Mouse (Mus musculus) heart, embryonic 13.5 days (tissue): ENCODE measurements around the gene Pom121. TPM values are rescaled to one million over a fixed set of nuclear protein-coding genes. Genes with fewer than 3 reads are reported as not detected.
"Not testable (repeated sequence)": the region's sequence is repeated elsewhere in the genome, so short reads cannot be mapped to it uniquely, and the experiment has no call there.

Source experiments
- ATAC-seq: fragments of 200-750 bp; cut with Nextera tagmentation; 2 replicates; pipeline ENCODE4 v1.8.0; 2017; ENCODE audit warnings: moderate TSS enrichment; ENCODE audit not compliant: insufficient number of reproducible peaks, low FRiP score, low TSS enrichment; ENCODE audit errors: extremely low read depth
- H3K27ac ChIP-seq: fragments of 300-500 bp; sonication (generic); replicated peaks from 2 replicates; pipeline ENCODE4 v1.5.1; 2015; ENCODE audit warnings: moderate library complexity, mild to moderate bottlenecking, inconsistent platforms
- H3K27me3 ChIP-seq: fragments of 300-500 bp; sonication (generic); replicated peaks from 2 replicates; pipeline ENCODE4 v1.6.1; 2015; ENCODE audit warnings: mild to moderate bottlenecking, inconsistent platforms
- H3K36me3 ChIP-seq: fragments of 300-500 bp; sonication (generic); 2 replicates; pipeline ENCODE4 v1.6.1; 2015; ENCODE audit warnings: mild to moderate bottlenecking, inconsistent platforms
- H3K4me1 ChIP-seq: fragments of 300-500 bp; sonication (generic); 2 replicates; pipeline ENCODE4 v1.6.1; 2015; ENCODE audit warnings: inconsistent platforms
- H3K4me2 ChIP-seq: fragments of 300-500 bp; sonication (generic); 2 replicates; pipeline ENCODE4 v1.6.1; 2015; ENCODE audit warnings: inconsistent platforms, mild to moderate bottlenecking, moderate library complexity
- H3K4me3 ChIP-seq: fragments of 300-500 bp; sonication (generic); 2 replicates; pipeline ENCODE4 v1.5.1; 2015; ENCODE audit warnings: moderate library complexity, mild to moderate bottlenecking, inconsistent platforms
- H3K9ac ChIP-seq: fragments of 300-500 bp; sonication (generic); 2 replicates; pipeline ENCODE4 v1.6.1; 2015; ENCODE audit warnings: inconsistent platforms, mild to moderate bottlenecking, moderate library complexity
- H3K9me3 ChIP-seq: fragments of 300-500 bp; sonication (generic); 2 replicates; pipeline ENCODE4 v1.6.1; 2016; ENCODE audit warnings: inconsistent platforms
- WGBS: fragments of 180-500 bp; shearing (Covaris S2); methylation state at CpG from one replicate; pipeline ENCODE4 v1.1.7; 2015; ENCODE audit warnings: mixed read lengths; 5-methylcytosine and 5-hydroxymethylcytosine counted together
- polyA plus RNA-seq: library from polyadenylated mRNA; unstranded; fragments of >200 nt; fragmentation: Nextera tagmentation; extraction: Ambion mirVana; gene quantifications from 2 replicates; pipeline ENCODE4 v1.2.1, GENCODE M21; 2015

The Pom121 gene
- polyA plus RNA-seq, 1 experiment from 2014 or later = 10.0 TPM

DNA sequence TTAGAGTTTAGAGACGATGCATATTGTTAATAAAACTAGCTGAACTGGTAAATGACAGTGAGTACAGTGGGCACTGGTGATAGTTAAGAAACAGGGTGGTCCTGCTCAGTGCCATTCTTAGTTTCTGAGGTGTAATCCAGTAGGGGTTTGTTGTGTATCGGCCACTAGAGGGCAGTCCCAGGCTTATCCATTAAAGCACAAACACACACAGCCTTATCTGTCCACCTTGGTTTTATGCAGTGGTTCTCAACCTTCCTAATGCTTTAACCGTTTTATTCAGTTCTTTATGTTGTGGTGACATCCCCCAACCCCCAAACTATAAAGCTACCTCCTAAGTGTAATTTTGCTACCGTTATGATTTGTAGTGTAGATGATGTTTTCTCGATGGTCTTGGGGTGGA lies 1.5 kb upstream of the Pom121 start:
- H3K4me1 ChIP-seq = peaks cover 17% of the 10 kb centered on the region
- H3K9me3 ChIP-seq = no peaks in the 10 kb centered on the region
- no peak overlapping the region for H3K4me3 ChIP-seq
- WGBS = 43% methylated on average over 5 of the region's 5 CpGs
- peaks cover 16% of the 10 kb centered on the region for H3K36me3 ChIP-seq
- H3K9ac ChIP-seq = no peak overlapping the region
- H3K27ac ChIP-seq = no peak overlapping the region
- no peak for ATAC-seq
- H3K27me3 ChIP-seq = no peaks in the 10 kb centered on the region; the same call in 1 of the 2 replicates
- H3K4me2 ChIP-seq = no peak overlapping the region

DNA sequence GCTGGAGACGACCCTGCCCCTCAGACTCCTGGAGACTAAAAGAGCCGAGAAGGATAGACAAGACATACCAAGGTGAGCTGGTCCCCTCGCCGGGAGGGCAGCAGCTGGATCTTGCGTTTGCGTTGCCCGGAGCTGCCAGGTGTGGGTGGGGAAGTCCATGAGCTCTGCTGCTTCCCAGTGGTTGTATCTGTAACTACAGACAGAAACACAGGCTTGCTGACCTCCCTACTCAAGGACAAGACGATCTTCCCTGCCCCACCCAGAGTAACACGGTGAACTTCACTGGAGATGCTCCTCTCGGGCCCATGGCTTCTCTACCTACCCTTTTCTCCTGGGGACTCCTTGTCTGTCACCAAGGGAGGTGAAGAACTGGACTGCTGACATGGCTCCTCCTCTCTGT lies 10.6 kb downstream of the Pom121 start:
- Histone ChIP-seq H3K4me2 (no peak overlapping the region), H3K4me3 (no peak overlapping the region), H3K27ac (no peak overlapping the region), H3K9me3 (no peaks in the 10 kb centered on the region), H3K4me1 (no peaks in the 10 kb centered on the region), H3K27me3 (no peaks in the 10 kb centered on the region), H3K36me3 (peaks cover 99% of the 10 kb centered on the region), H3K9ac (no peak overlapping the region)
- no peak for ATAC-seq
- 81% methylated on average over 10 of the region's 10 CpGs for WGBS

DNA sequence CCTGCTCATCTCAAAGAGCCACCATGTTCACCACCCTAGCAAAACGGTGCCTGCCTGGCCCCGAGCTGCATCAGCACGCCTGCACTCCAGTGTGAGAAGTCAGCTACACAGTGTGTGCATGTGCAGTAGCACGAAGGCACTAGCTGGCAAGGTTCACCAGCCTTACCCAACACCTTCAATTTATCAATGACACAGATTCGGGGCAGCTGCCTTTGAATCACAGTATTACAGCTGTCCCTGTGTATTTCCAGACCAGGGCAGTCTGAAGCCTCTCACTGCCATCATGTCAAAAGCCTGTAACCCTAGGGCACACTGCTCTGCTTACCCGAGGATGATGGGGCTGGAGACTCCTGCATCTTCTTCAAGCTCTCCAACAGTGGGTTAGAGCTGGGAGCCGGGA lies 11.6 kb downstream of the Pom121 start:
- H3K4me3 ChIP-seq = no peak overlapping the region
- peaks cover 99% of the 10 kb centered on the region for H3K36me3 ChIP-seq
- H3K4me2 ChIP-seq = no peak overlapping the region
- no peak overlapping the region for H3K9ac ChIP-seq
- H3K27me3 ChIP-seq = no peaks in the 10 kb centered on the region
- WGBS = 86% methylated on average over 7 of the region's 7 CpGs
- H3K27ac ChIP-seq = no peak overlapping the region
- ATAC-seq = no peak
- no peaks in the 10 kb centered on the region for H3K4me1 ChIP-seq
- no peaks in the 10 kb centered on the region for H3K9me3 ChIP-seq

DNA sequence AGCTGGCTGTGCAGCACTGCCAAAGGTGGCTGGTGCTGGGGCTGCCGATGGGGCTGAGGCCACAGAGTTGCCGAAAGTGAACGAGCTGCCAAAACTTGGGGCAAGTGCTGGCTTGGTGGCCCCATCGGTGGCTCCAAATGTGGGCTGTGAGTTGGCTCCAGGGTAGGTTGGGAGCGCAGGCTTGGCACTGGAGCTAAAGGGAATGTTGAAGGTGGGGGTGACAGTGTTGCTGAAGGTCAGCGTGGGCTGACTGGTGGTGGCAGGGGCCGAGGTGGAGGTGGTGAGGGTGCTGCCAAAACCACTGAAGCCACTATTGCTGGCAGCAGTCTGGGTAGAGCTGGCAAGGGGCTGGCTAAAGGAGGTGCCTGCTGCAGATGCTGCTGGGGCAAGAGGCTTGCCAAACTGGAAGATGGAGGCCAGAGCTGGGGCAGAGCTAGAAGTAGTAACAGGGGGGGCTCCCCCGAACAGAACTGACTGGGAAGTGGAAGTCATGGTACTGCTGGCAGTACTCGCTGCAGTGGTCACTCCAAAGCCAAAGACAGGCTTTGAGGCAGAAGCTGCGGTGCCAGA lies 12.9 kb downstream of the Pom121 start:
- no peak overlapping the region for H3K9ac ChIP-seq
- no peak overlapping the region for H3K4me3 ChIP-seq
- no peak for ATAC-seq
- WGBS = 93% methylated on average over 10 of the region's 10 CpGs
- no peaks in the 10 kb centered on the region for H3K27me3 ChIP-seq
- peaks cover 99% of the 10 kb centered on the region for H3K36me3 ChIP-seq
- no peaks in the 10 kb centered on the region for H3K4me1 ChIP-seq
- no peaks in the 10 kb centered on the region for H3K9me3 ChIP-seq
- no peak overlapping the region for H3K27ac ChIP-seq
- no peak overlapping the region for H3K4me2 ChIP-seq

DNA sequence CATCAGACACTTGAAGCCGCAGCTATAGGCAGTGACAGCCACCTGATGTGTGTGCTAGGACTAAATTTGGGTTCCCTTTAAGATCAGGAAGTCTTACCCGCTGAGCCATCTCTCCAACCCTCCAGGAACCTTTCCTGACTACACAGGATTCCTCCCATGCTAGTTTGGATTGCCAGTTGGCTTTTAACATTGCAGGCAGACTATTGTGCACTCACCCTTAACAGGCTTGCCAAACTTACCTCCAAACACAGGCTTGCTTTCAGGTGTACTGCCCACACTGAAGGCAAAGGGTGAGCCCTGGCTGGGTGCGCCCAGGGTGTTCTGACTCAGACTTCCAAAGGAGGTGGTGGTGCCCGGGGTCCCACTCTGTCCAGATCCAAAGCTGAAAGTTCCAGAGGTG lies 13.7 kb downstream of the Pom121 start:
- Histone ChIP-seq H3K4me3 (no peak overlapping the region), H3K9ac (no peak overlapping the region), H3K36me3 (peaks cover 99% of the 10 kb centered on the region), H3K4me2 (no peak overlapping the region), H3K4me1 (no peaks in the 10 kb centered on the region), H3K9me3 (no peaks in the 10 kb centered on the region), H3K27me3 (no peaks in the 10 kb centered on the region), H3K27ac (no peak overlapping the region)
- 94% methylated on average over 4 of the region's 4 CpGs for WGBS
- no peak for ATAC-seq

DNA sequence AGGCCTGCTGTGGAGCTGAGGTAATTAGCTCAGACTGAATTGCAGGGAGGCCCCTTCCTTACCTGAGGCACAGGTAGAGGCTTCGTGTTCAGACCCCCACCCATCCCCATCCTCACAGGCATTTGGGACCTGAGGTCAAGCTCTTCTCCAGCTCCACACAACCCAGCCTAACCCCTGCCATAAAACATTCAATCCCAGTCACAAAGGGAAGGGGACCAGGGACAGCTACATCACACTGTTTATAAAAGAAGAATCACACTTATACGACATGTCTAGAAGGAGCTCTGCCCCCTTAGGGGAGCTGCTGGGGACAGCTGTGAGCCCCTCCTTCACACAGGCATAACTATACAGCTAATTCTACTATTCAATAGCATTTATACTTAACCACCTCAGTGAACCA lies 18.0 kb downstream of the Pom121 start:
- Histone ChIP-seq H3K4me1 (peaks cover 9% of the 10 kb centered on the region), H3K9ac (no peak overlapping the region), H3K36me3 (peaks cover 100% of the 10 kb centered on the region), H3K4me2 (no peak overlapping the region), H3K27ac (no peak overlapping the region), H3K9me3 (no peaks in the 10 kb centered on the region), H3K27me3 (no peaks in the 10 kb centered on the region), H3K4me3 (no peak overlapping the region)
- ATAC-seq = no peak
- 80% methylated on average over 2 of the region's 2 CpGs for WGBS

DNA sequence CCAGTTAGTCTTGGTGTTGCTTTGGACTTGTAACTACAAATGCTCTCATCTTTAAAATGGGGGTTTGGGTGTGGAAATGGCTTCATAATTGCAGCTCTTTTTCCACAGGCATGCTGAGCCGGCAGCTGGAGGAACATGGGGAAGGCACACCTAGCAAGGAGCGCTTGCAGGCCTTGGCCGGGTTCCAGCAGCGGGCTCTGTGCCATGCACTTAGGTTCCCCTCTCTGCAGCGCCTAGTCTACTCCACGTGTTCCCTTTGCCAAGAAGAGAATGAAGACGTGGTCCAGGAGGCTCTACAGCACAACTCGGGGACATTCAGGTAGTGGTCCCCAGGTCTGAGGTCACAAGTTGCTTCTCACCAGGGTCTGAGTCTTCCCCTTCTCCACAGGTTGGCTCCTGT lies 19.2 kb downstream of the Pom121 start:
- 48% methylated on average over 8 of the region's 8 CpGs for WGBS
- no peak for ATAC-seq

DNA sequence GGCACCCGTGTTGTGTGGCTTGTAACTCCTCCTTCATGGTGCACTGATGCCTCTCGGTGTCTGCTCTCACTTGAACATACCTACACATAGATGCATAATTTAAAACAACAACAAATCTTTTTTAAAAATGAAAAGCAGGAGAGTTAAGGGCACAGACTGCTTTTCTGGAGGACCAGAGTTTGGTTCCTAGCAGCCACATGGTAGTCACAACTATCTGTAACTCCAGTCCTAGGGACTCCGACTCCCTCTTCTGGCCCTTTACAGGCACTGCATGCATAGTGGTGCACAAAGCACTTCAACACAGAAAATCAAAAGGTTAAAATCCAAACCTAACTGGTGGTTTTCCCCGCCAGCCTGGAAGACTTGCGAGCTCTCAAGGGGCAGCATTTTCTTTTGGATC lies 20.7 kb downstream of the Pom121 start:
- no peaks in the 10 kb centered on the region for H3K9me3 ChIP-seq
- WGBS = 89% methylated on average over 5 of the region's 5 CpGs
- no peaks in the 10 kb centered on the region for H3K27me3 ChIP-seq
- H3K27ac ChIP-seq = no peak overlapping the region
- H3K4me3 ChIP-seq = no peak overlapping the region
- no peak overlapping the region for H3K9ac ChIP-seq
- H3K4me1 ChIP-seq = peaks cover 26% of the 10 kb centered on the region
- ATAC-seq = no peak
- peaks cover 75% of the 10 kb centered on the region for H3K36me3 ChIP-seq
- H3K4me2 ChIP-seq = no peak overlapping the region

More for the DNA sequence above, 19.2 kb downstream of the Pom121 start:
- H3K4me3 ChIP-seq = no peak overlapping the region
- H3K9ac ChIP-seq = no peak overlapping the region
- no peaks in the 10 kb centered on the region for H3K27me3 ChIP-seq
- no peak overlapping the region for H3K4me2 ChIP-seq
- H3K9me3 ChIP-seq = no peaks in the 10 kb centered on the region
- peaks cover 20% of the 10 kb centered on the region for H3K4me1 ChIP-seq
- H3K27ac ChIP-seq = no peak overlapping the region
- H3K36me3 ChIP-seq = peaks cover 90% of the 10 kb centered on the region

DNA sequence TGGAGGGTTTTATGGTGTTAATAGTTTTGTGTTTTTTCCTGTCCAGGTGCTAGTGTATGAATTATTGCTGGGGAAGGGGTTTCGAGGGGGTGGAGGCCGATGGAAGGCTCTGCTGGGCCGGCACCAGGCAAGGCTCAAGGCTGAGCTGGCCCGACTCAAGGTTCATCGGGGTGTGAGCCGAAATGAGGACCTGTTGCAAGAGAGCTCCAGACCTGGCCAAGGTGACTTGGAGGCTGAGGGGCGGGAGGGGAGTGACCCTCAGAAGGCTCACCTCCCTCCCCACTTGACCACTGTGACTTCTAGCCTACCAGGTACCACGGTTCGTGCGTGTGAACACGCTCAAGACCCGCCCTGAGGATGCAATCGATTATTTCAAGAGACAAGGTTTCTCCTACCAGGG lies 23.2 kb downstream of the Pom121 start:
- WGBS = 91% methylated on average over 13 of the region's 13 CpGs
- Histone ChIP-seq H3K36me3 (peaks cover 51% of the 10 kb centered on the region), H3K4me3 (no peak overlapping the region), H3K27ac (no peak overlapping the region), H3K4me1 (peaks cover 26% of the 10 kb centered on the region), H3K9ac (no peak overlapping the region), H3K27me3 (peaks cover 8% of the 10 kb centered on the region; the same call in 1 of the 2 replicates), H3K9me3 (no peaks in the 10 kb centered on the region), H3K4me2 (0 out of 2 replicates have a peak overlapping the region, but pooled peaks have one; percentile 86)
- no peak for ATAC-seq

DNA sequence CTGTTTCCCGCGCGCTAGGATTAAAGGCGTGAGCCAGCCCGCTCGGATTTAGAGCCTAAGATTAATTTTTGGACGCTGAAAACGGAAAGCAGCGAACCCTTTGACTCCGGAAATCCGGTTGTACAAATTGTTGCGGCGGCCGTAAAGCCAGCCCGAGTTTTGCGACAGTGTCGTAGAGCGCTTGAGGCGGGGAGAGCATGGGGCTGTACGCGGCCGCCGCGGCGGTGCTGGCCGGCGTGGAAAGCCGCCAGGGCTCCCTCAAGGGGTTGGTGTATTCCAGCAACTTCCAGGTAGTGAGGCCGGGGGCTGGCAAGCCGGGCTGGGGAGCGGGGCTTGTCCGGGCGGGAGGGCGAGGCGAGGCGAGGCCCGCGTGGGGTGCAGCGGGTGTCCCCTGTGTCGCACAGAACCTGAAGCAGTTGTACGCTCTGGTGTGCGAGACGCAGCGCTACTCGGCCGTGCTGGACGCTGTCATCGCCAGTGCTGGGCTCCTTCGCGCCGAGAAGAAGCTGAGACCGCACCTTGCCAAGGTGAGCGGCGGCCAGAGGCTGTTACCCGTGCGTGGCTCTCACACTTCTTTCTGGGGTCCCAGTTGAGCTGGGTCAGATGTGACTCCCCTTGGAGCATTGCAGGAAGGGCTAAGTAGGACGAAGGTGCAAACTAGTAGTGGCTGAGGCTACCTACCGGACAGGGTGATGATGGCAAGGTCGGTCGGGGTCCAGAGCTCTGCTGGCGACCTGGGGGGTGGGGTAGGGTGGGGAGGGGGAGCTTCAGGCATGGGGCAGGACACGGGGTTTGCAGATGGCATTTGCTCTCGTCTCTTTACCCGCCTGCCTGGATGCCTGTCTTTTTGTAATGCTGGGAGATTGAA lies 24.3 kb downstream of the Pom121 start, which contains the start of gene Nsun5:
Gene Nsun5, plus strand, starts transcription at position 167 of the 868 bp plus-strand sequence.
- H3K36me3 ChIP-seq = peaks cover 39% of the 10 kb centered on the region
- peak within 1 kb of the TSS; percentile 97 for H3K4me3 ChIP-seq
- WGBS = under 1% methylated on average over 64 of the region's 64 CpGs
- peaks cover 21% of the 10 kb centered on the region for H3K4me1 ChIP-seq
- H3K4me2 ChIP-seq = peak within 1 kb of the TSS; percentile 86
- ATAC-seq = peak; percentile 55; the same call in 1 of the 2 replicates
- peak within 1 kb of the TSS; percentile 96 for H3K9ac ChIP-seq
- H3K9me3 ChIP-seq = no peaks in the 10 kb centered on the region
- peak within 1 kb of the TSS; percentile 80 for H3K27ac ChIP-seq
- H3K27me3 ChIP-seq = peaks cover 18% of the 10 kb centered on the region; the same call in 1 of the 2 replicates

DNA sequence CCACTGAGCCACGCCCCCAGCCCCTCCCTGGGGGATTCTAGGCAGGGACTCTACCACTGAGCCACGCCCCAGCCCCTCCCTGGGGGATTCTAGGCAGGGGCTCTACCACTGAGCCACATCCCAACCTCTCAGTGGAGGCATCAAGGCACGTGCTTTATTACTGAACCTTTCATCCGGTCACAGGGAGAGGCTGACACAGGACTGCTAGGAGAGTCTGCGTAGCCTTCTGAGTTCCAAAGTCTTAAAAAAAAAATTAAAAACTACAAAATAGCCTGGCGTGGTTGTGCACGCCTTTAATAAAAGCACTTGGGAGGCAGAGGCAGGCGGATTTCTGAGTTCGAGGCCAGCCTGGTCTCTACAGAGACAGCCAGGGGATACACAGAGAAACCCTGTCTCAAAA lies 25.1 kb downstream of the Pom121 start:
- H3K4me3 ChIP-seq = peak overlapping the region; percentile 97
- peak overlapping the region; percentile 96 for H3K9ac ChIP-seq
- ATAC-seq, H3K9me3 ChIP-seq: not testable (repeated sequence)
- H3K27me3 ChIP-seq = peaks cover 26% of the 10 kb centered on the region
- peak overlapping the region; percentile 86 for H3K4me2 ChIP-seq
- peak overlapping the region; percentile 80; the same call in 1 of the 2 replicates for H3K27ac ChIP-seq
- 53% methylated on average over 9 of the region's 9 CpGs for WGBS
- peaks cover 17% of the 10 kb centered on the region for H3K4me1 ChIP-seq
- peaks cover 31% of the 10 kb centered on the region for H3K36me3 ChIP-seq
